Mouse (Mus musculus) stomach, embryonic 15.5 days (tissue): Measurements from ENCODE around the gene Syne2. TPM values are rescaled to one million over a fixed set of nuclear protein-coding genes. Genes with fewer than 3 reads are reported as not detected.

Experiments used
- ATAC-seq: fragments of 200-750 bp; cut with Nextera tagmentation; 2 replicates; pipeline ENCODE4 v1.8.0; 2017; ENCODE audit warnings: low read depth, moderate number of reproducible peaks, moderate TSS enrichment; ENCODE audit not compliant: insufficient read depth, low FRiP score
- H3K27ac ChIP-seq: fragments of 300-500 bp; sonication (generic); 2 replicates; pipeline ENCODE4 v1.5.1; 2015; ENCODE audit warnings: mild to moderate bottlenecking, inconsistent platforms
- H3K27me3 ChIP-seq: fragments of 300-500 bp; sonication (generic); replicated peaks from 2 replicates; pipeline ENCODE4 v1.6.1; 2015; ENCODE audit warnings: inconsistent platforms
- H3K36me3 ChIP-seq: fragments of 300-500 bp; sonication (generic); 2 replicates; pipeline ENCODE4 v1.6.1; 2015; ENCODE audit warnings: inconsistent platforms
- H3K4me1 ChIP-seq: fragments of 300-500 bp; sonication (generic); 2 replicates; pipeline ENCODE4 v1.6.1; 2015; ENCODE audit warnings: inconsistent platforms
- H3K4me2 ChIP-seq: fragments of 300-500 bp; sonication (generic); 2 replicates; pipeline ENCODE4 v1.6.1; 2015; ENCODE audit warnings: mild to moderate bottlenecking, inconsistent platforms
- H3K4me3 ChIP-seq: fragments of 300-500 bp; sonication (generic); replicated peaks from 2 replicates; pipeline ENCODE4 v1.5.1; 2015; ENCODE audit warnings: inconsistent platforms
- H3K9ac ChIP-seq: fragments of 300-500 bp; sonication (generic); 2 replicates; pipeline ENCODE4 v1.6.1; 2015; ENCODE audit warnings: inconsistent platforms
- H3K9me3 ChIP-seq: fragments of 300-500 bp; sonication (generic); 2 replicates; pipeline ENCODE4 v1.6.1; 2016; ENCODE audit warnings: inconsistent platforms
- WGBS: fragments of 180-500 bp; shearing (Covaris S2); methylation state at CpG from one replicate; pipeline ENCODE4 v1.1.7; 2015; 5-methylcytosine and 5-hydroxymethylcytosine counted together
- polyA plus RNA-seq: library from polyadenylated mRNA; unstranded; fragments of >200 nt; fragmentation: Nextera tagmentation; extraction: Ambion mirVana; gene quantifications from 2 replicates; pipeline ENCODE4 v1.2.1, GENCODE M21; 2015

Syne2 gene
- polyA plus RNA-seq, 1 experiment from 2014 or later = 49.2 TPM

- no peaks in the 10 kb centered on the region for H3K27me3 ChIP-seq
- no peak overlapping the region for H3K9ac ChIP-seq
- H3K4me1 ChIP-seq = peaks cover 23% of the 10 kb centered on the region
Observed at GRCm38 (mm10) chr12:75852384-75852783, 34.5 kb downstream of the Syne2 start.

GRCm38 (mm10) chr12:75853559-75853958 is 35.6 kb downstream of the Syne2 start:
- Histone ChIP-seq H3K9ac (no peak overlapping the region), H3K27me3 (no peaks in the 10 kb centered on the region), H3K36me3 (no peaks in the 10 kb centered on the region), H3K27ac (peak overlapping the region; percentile 83), H3K4me1 (peaks cover 23% of the 10 kb centered on the region), H3K9me3 (no peaks in the 10 kb centered on the region), H3K4me2 (peak overlapping the region; percentile 43), H3K4me3 (peak overlapping the region; percentile 14)
- WGBS = 12% methylated on average over 8 of the region's 8 CpGs
- ATAC-seq = peak; percentile 34; the same call in 1 of the 2 replicates

More at GRCm38 (mm10) chr12:75852384-75852783, 34.5 kb downstream of the Syne2 start:
- no peak overlapping the region for H3K4me3 ChIP-seq
- no peaks in the 10 kb centered on the region for H3K9me3 ChIP-seq
- 42% methylated on average over 6 of the region's 6 CpGs for WGBS
- no peak overlapping the region for H3K4me2 ChIP-seq
- ATAC-seq = no peak
- no peaks in the 10 kb centered on the region for H3K36me3 ChIP-seq
- peak overlapping the region; percentile 31; the same call in 1 of the 2 replicates for H3K27ac ChIP-seq

- ATAC-seq = peak; percentile 61
- no peak overlapping the region for H3K9ac ChIP-seq
- WGBS = 31% methylated on average over 7 of the region's 7 CpGs
- peak overlapping the region; percentile 51 for H3K27ac ChIP-seq
- H3K4me3 ChIP-seq = no peak overlapping the region
- H3K27me3 ChIP-seq = no peaks in the 10 kb centered on the region
- H3K4me1 ChIP-seq = peaks cover 23% of the 10 kb centered on the region
- no peaks in the 10 kb centered on the region for H3K36me3 ChIP-seq
- H3K4me2 ChIP-seq = no peak overlapping the region
- H3K9me3 ChIP-seq = no peaks in the 10 kb centered on the region
Observed at GRCm38 (mm10) chr12:75855051-75855453, 37.1 kb downstream of the Syne2 start.

- H3K36me3 ChIP-seq = no peaks in the 10 kb centered on the region
- H3K4me1 ChIP-seq = peaks cover 23% of the 10 kb centered on the region
- no peak overlapping the region for H3K4me3 ChIP-seq
- no peak overlapping the region for H3K9ac ChIP-seq
- no peaks in the 10 kb centered on the region for H3K27me3 ChIP-seq
- 82% methylated on average over 9 of the region's 9 CpGs for WGBS
- no peaks in the 10 kb centered on the region for H3K9me3 ChIP-seq
- no peak overlapping the region for H3K4me2 ChIP-seq
- no peak overlapping the region for H3K27ac ChIP-seq
- ATAC-seq = no peak
Observed at GRCm38 (mm10) chr12:75855621-75856020, 37.7 kb downstream of the Syne2 start.

- no peak overlapping the region for H3K27ac ChIP-seq
- H3K4me2 ChIP-seq = no peak overlapping the region
- H3K27me3 ChIP-seq = no peaks in the 10 kb centered on the region
- ATAC-seq = no peak
- no peak overlapping the region for H3K9ac ChIP-seq
- H3K9me3 ChIP-seq = no peaks in the 10 kb centered on the region
- H3K4me3 ChIP-seq = no peak overlapping the region
- peaks cover 23% of the 10 kb centered on the region for H3K4me1 ChIP-seq
- no peaks in the 10 kb centered on the region for H3K36me3 ChIP-seq
- 58% methylated on average over 14 of the region's 14 CpGs for WGBS
Observed at GRCm38 (mm10) chr12:75856096-75856868, 38.3 kb downstream of the Syne2 start.

GRCm38 (mm10) chr12:75859936-75860335 is 42.0 kb downstream of the Syne2 start:
- Histone ChIP-seq H3K4me2 (no peak overlapping the region), H3K9me3 (no peaks in the 10 kb centered on the region), H3K27ac (no peak overlapping the region), H3K4me3 (no peak overlapping the region), H3K4me1 (peaks cover 7% of the 10 kb centered on the region), H3K27me3 (no peaks in the 10 kb centered on the region), H3K9ac (no peak overlapping the region), H3K36me3 (no peaks in the 10 kb centered on the region)
- 82% methylated on average over 11 of the region's 11 CpGs for WGBS
- no peak for ATAC-seq

GRCm38 (mm10) chr12:75860843-75861242 is 42.9 kb downstream of the Syne2 start:
- no peaks in the 10 kb centered on the region for H3K27me3 ChIP-seq
- peaks cover 3% of the 10 kb centered on the region; the same call in 1 of the 2 replicates for H3K4me1 ChIP-seq
- ATAC-seq = no peak
- no peak overlapping the region for H3K4me2 ChIP-seq
- no peaks in the 10 kb centered on the region for H3K36me3 ChIP-seq
- no peak overlapping the region for H3K27ac ChIP-seq
- WGBS = 88% methylated on average over 6 of the region's 6 CpGs
- H3K9ac ChIP-seq = no peak overlapping the region
- no peaks in the 10 kb centered on the region for H3K9me3 ChIP-seq
- no peak overlapping the region for H3K4me3 ChIP-seq

GRCm38 (mm10) chr12:75865166-75865565 is 47.2 kb downstream of the Syne2 start:
- Histone ChIP-seq H3K9me3 (no peaks in the 10 kb centered on the region), H3K4me2 (no peak overlapping the region), H3K4me3 (no peak overlapping the region), H3K4me1 (peaks cover 7% of the 10 kb centered on the region; the same call in 1 of the 2 replicates), H3K27me3 (no peaks in the 10 kb centered on the region), H3K9ac (no peak overlapping the region), H3K36me3 (no peaks in the 10 kb centered on the region), H3K27ac (no peak overlapping the region)
- ATAC-seq = no peak
- WGBS = 88% methylated on average over 2 of the region's 2 CpGs

GRCm38 (mm10) chr12:75866419-75867373 is 48.8 kb downstream of the Syne2 start:
- H3K4me1 ChIP-seq = peaks cover 7% of the 10 kb centered on the region; the same call in 1 of the 2 replicates
- H3K36me3 ChIP-seq = no peaks in the 10 kb centered on the region
- no peaks in the 10 kb centered on the region for H3K9me3 ChIP-seq
- peak overlapping the region; percentile 64 for H3K27ac ChIP-seq
- 47% methylated on average over 17 of the region's 17 CpGs for WGBS
- H3K27me3 ChIP-seq = no peaks in the 10 kb centered on the region
- H3K4me3 ChIP-seq = no peak overlapping the region
- no peak overlapping the region for H3K9ac ChIP-seq
- peak; percentile 79 for ATAC-seq
- 0 out of 2 replicates have a peak overlapping the region, but pooled peaks have one; percentile 2 for H3K4me2 ChIP-seq

GRCm38 (mm10) chr12:75873546-75874235 is 55.8 kb downstream of the Syne2 start:
- Histone ChIP-seq H3K4me1 (0 out of 2 replicates have a peak, but pooled peaks cover 2% of the 10 kb centered on the region), H3K4me2 (no peak overlapping the region), H3K9ac (no peak overlapping the region), H3K4me3 (no peak overlapping the region), H3K9me3 (no peaks in the 10 kb centered on the region), H3K36me3 (no peaks in the 10 kb centered on the region), H3K27me3 (no peaks in the 10 kb centered on the region), H3K27ac (no peak overlapping the region)
- no peak for ATAC-seq
- WGBS = 64% methylated on average over 9 of the region's 9 CpGs

- ATAC-seq = no peak
- H3K4me3 ChIP-seq = no peak overlapping the region
- no peaks in the 10 kb centered on the region for H3K27me3 ChIP-seq
- 36% methylated on average over 12 of the region's 12 CpGs for WGBS
- no peaks in the 10 kb centered on the region for H3K36me3 ChIP-seq
- H3K4me2 ChIP-seq = no peak overlapping the region
- H3K9me3 ChIP-seq = no peaks in the 10 kb centered on the region
- no peak overlapping the region for H3K27ac ChIP-seq
- no peak overlapping the region for H3K9ac ChIP-seq
- no peaks in the 10 kb centered on the region for H3K4me1 ChIP-seq
Observed at GRCm38 (mm10) chr12:75874287-75874994, 56.5 kb downstream of the Syne2 start.
